Mouse (Mus musculus) embryonic facial prominence, embryonic 10.5 days (tissue): ENCODE measurements around the gene Atp1a4. TPM values are rescaled to one million over a fixed set of nuclear protein-coding genes. Genes with fewer than 3 reads are reported as not detected.

Experiments
- DNase-seq: peaks from one replicate; pipeline ENCODE4 v3.0.0-alpha.2; 2017; ENCODE audit warnings: low spot score
- H3K27ac ChIP-seq: fragments of 300-500 bp; sonication (generic); replicated peaks from 2 replicates; pipeline ENCODE4 v1.5.1; 2016; ENCODE audit warnings: mild to moderate bottlenecking
- H3K27me3 ChIP-seq: fragments of 300-500 bp; sonication (generic); replicated peaks from 2 replicates; pipeline ENCODE4 v1.6.1; 2016; ENCODE audit warnings: low read depth, mild to moderate bottlenecking; ENCODE audit not compliant: poor library complexity, severe bottlenecking
- H3K36me3 ChIP-seq: fragments of 300-500 bp; sonication (generic); replicated peaks from 2 replicates; pipeline ENCODE4 v1.6.1; 2016; ENCODE audit warnings: mild to moderate bottlenecking, moderate library complexity
- H3K4me1 ChIP-seq: fragments of 300-500 bp; sonication (generic); 2 replicates; pipeline ENCODE4 v1.6.1; 2016
- H3K4me3 ChIP-seq: fragments of 300-500 bp; sonication (generic); 2 replicates; pipeline ENCODE4 v1.5.1; 2016; ENCODE audit warnings: mild to moderate bottlenecking, moderate library complexity
- H3K9me3 ChIP-seq: fragments of 300-500 bp; sonication (generic); 2 replicates; pipeline ENCODE4 v1.6.1; 2016; ENCODE audit warnings: mild to moderate bottlenecking
- WGBS: fragments of 180-500 bp; shearing (Covaris S2); methylation state at CpG from one replicate; pipeline ENCODE4 v1.1.7; 2016; 5-methylcytosine and 5-hydroxymethylcytosine counted together
- polyA plus RNA-seq: library from polyadenylated mRNA; unstranded; fragments of >200 nt; fragmentation: Nextera tagmentation; extraction: Ambion mirVana; gene quantifications from 2 replicates; pipeline ENCODE4 v1.2.1, GENCODE M21; 2016

Gene Atp1a4
- polyA plus RNA-seq, 1 experiment from 2014 or later, result not detected

DNA sequence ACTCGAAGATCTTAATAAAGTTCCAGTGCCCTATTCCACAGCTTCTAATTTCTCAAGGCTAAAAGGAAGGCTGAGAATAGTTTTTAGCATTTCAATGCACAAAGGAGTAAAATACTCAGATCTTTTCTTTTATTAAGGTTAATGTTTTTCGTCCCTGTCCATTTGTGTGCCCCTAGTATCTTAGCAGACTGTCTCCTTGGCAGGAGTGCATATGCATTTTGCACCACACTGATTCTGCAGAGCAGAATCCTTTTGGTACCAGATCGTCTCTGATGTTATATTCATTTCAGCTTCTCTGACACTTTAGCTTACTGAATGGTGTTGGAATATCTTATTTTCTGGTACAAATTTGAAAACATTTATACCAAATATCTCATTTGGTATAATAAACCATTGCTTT is 76.4 kb downstream of the Atp1a4 start:
- no peak for DNase-seq
- Histone ChIP-seq H3K27ac (no peak overlapping the region), H3K4me3 (no peak overlapping the region), H3K9me3 (no peaks in the 10 kb centered on the region), H3K36me3 (peaks cover 91% of the 10 kb centered on the region), H3K4me1 (no peaks in the 10 kb centered on the region), H3K27me3 (no peaks in the 10 kb centered on the region)
- WGBS, result 93% methylated on average over 3 of the region's 3 CpGs

DNA sequence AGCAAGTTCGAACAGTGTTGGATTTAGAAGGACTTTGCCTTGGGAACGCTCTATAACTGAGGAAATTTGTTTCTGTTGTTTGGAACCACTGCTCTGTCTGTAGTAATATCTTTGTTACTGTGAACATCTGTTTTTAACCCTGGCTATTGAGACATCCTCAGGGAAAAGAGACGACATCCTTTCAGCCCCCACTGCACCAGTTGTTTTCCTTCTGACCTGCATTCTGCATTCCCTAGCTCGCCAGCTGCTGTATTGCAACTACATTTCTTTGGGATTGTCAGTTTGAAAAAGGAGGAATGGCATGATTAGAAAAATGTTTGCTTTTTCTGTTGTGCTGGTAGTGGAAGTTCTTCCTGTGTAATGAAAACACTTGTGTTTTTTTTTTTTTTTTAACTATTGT is 77.3 kb downstream of the Atp1a4 start:
- peaks cover 90% of the 10 kb centered on the region for H3K36me3 ChIP-seq
- H3K27me3 ChIP-seq, result no peaks in the 10 kb centered on the region
- 80% methylated on average over 4 of the region's 4 CpGs for WGBS
- DNase-seq, result no peak
- H3K9me3 ChIP-seq, result no peaks in the 10 kb centered on the region
- H3K4me3 ChIP-seq, result no peak overlapping the region
- H3K27ac ChIP-seq, result no peak overlapping the region
- no peaks in the 10 kb centered on the region for H3K4me1 ChIP-seq

DNA sequence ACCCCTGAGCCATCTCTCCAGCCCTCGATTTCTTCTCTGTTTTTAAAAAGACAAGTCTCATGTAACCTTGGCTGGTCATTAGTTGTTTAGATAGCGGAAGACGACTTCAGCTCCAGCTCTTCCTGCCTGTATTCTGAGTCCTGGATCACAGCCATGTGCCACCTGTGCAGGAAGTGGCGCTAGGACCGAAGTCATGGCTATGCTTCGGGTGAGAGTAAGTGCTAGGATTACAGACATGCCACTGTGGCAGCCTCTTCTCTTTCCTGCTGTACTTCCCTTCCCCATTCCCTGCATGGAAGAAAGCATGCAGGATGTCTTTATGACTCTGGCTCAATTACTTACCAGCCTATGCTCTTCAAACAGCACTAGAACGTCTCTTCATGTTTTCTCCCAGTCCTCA is 79.1 kb downstream of the Atp1a4 start:
- WGBS, result 85% methylated on average over 7 of the region's 7 CpGs

GRCm38 (mm10) chr1:172177791-172178190 is 80.4 kb downstream of the Atp1a4 start:
- H3K27ac ChIP-seq, result no peak overlapping the region
- H3K4me3 ChIP-seq, result no peak overlapping the region
- DNase-seq, result no peak
- H3K27me3 ChIP-seq, result no peaks in the 10 kb centered on the region
- no peaks in the 10 kb centered on the region for H3K4me1 ChIP-seq
- H3K36me3 ChIP-seq, result peaks cover 98% of the 10 kb centered on the region
- WGBS, result 92% methylated on average over 7 of the region's 7 CpGs
- no peaks in the 10 kb centered on the region for H3K9me3 ChIP-seq

More for the DNA sequence above, 79.1 kb downstream of the Atp1a4 start:
- Histone ChIP-seq H3K4me3 (no peak overlapping the region), H3K27ac (no peak overlapping the region), H3K27me3 (no peaks in the 10 kb centered on the region), H3K4me1 (no peaks in the 10 kb centered on the region), H3K36me3 (peaks cover 92% of the 10 kb centered on the region), H3K9me3 (no peaks in the 10 kb centered on the region)
- DNase-seq, result no peak

Other genes with a start within 250 kb of the Atp1a4 start
- 28.3 and 35.3 TPM in 2 replicates for gene Vangl2, start 230.0 kb downstream of the Atp1a4 start, polyA plus RNA-seq
- 4.1 and 4.7 TPM in 2 replicates for gene Nhlh1, start 200.8 kb downstream of the Atp1a4 start, polyA plus RNA-seq
- gene Copa, start 175.9 kb downstream of the Atp1a4 start, polyA plus RNA-seq, result 185 and 189 TPM in 2 replicates
- 92.1 and 98.5 TPM in 2 replicates for gene Ncstn, start 175.6 kb downstream of the Atp1a4 start, polyA plus RNA-seq
- 184 and 185 TPM in 2 replicates for gene Pex19, start 131.7 kb downstream of the Atp1a4 start, polyA plus RNA-seq
- gene Dcaf8, start 110.3 kb downstream of the Atp1a4 start, polyA plus RNA-seq, result 130 and 141 TPM in 2 replicates
- 123 and 138 TPM in 2 replicates for gene Pea15a, start 51.6 kb downstream of the Atp1a4 start, polyA plus RNA-seq
- 1.6 TPM in 2 replicates for gene Casq1, start 38.5 kb downstream of the Atp1a4 start, polyA plus RNA-seq
- 33.7 and 39.5 TPM in 2 replicates for gene Igsf8, start 3.2 kb upstream of the Atp1a4 start, polyA plus RNA-seq
- gene Atp1a2, start 39.6 kb upstream of the Atp1a4 start, polyA plus RNA-seq, result 1.2 and 1.4 TPM in 2 replicates
- 0.10 and 0.11 TPM in 2 replicates for gene Kcnj9, start 70.9 kb upstream of the Atp1a4 start, polyA plus RNA-seq
- gene Kcnj10, start 82.8 kb upstream of the Atp1a4 start, polyA plus RNA-seq, result 0.09 and 0.15 TPM in 2 replicates
- gene Pigm, start 118.1 kb upstream of the Atp1a4 start, polyA plus RNA-seq, result 10.2 and 11.1 TPM in 2 replicates
- gene Slamf9, start 216.9 kb upstream of the Atp1a4 start, polyA plus RNA-seq, result not detected in 2 replicates
- gene Igsf9, start 223.4 kb upstream of the Atp1a4 start, polyA plus RNA-seq, result 92.8 and 95.9 TPM in 2 replicates
- 75.1 and 82.5 TPM in 2 replicates for gene Tagln2, start 241.6 kb upstream of the Atp1a4 start, polyA plus RNA-seq